Mouse (Mus musculus): ENCODE measurements around the gene Dmpk. TPM values are rescaled to one million over a fixed set of nuclear protein-coding genes. Genes with fewer than 3 reads are reported as not detected.

Gene Dmpk
- polyA plus RNA-seq (2012; fragmentation: generic; extraction: Trizol): 120 TPM
- long read RNA-seq, experiment 1, partial matches to known transcripts: 12 of 25 reads
- long read RNA-seq, experiment 1, other reads (novel, unspliced or antisense): 6 of 25 reads
- long read RNA-seq, experiment 2, transcript Dmpk-218 (15 exons, 2,850 nt): minor isoform, 6 of 255 reads
- long read RNA-seq, experiment 2, transcript Dmpk-201 (15 exons, 2,761 nt): major isoform, 54 of 255 reads
- long read RNA-seq, experiment 2, partial matches to known transcripts: 12 of 255 reads
- long read RNA-seq, experiment 2, other reads (novel, unspliced or antisense): 178 of 255 reads

GRCm38 (mm10) chr7:19083701-19084100 is at the start of gene Dmpk:
Gene Dmpk (plus strand): TSS chr7:19083849.
- H3K79me2 ChIP-seq (ENCODE audit: control insufficient read depth, insufficient read depth): peaks cover 49% of the 10 kb centered on the region
- peak within 1 kb of the TSS; percentile 88 for H3ac ChIP-seq (ENCODE audit: control insufficient read depth, insufficient read length, low read depth)
- H3K36me3 ChIP-seq (ENCODE audit: control insufficient read depth, insufficient read depth): peaks cover 41% of the 10 kb centered on the region
- peak within 1 kb of the TSS; percentile 37 for H3K4me3 ChIP-seq (ENCODE audit: insufficient read depth, poor library complexity, severe bottlenecking)
- no peaks in the 10 kb centered on the region for H3K27me3 ChIP-seq (ENCODE audit: control insufficient read depth, insufficient read depth, insufficient read length)
- TF ChIP-seq CEBPB (IDR thresholded peaks at IDR 0.05; ENCODE audit: low read depth) (no peak), CTCF (IDR thresholded peaks at IDR 0.05; ENCODE audit: control insufficient read depth, insufficient read depth, insufficient read length) (no peak), FOSL1 (IDR thresholded peaks at IDR 0.05; ENCODE audit: insufficient read depth, low read length, poor library complexity, severe bottlenecking) (no peak), MAX (IDR thresholded peaks at IDR 0.05) (no peak), MYOD1 (IDR thresholded peaks at IDR 0.05; ENCODE audit: control insufficient read depth, insufficient read length, low read depth) (no peak), MYOG (IDR thresholded peaks at IDR 0.05; ENCODE audit: control insufficient read depth, extremely low read depth, insufficient read length) (no peak), USF1 (IDR thresholded peaks at IDR 0.05; ENCODE audit: low read depth) (no peak)
- H3K79me3 ChIP-seq (ENCODE audit: low read depth): peaks cover 13% of the 10 kb centered on the region

GRCm38 (mm10) chr7:19044616-19045015 is 39.0 kb upstream of the Dmpk start:
- TF ChIP-seq CEBPB (IDR thresholded peaks at IDR 0.05; ENCODE audit: low read depth) (no peak), FOSL1 (IDR thresholded peaks at IDR 0.05; ENCODE audit: insufficient read depth, low read length, poor library complexity, severe bottlenecking) (no peak), CTCF (IDR thresholded peaks at IDR 0.05; ENCODE audit: control insufficient read depth, insufficient read depth, insufficient read length) (no peak), USF1 (IDR thresholded peaks at IDR 0.05; ENCODE audit: low read depth) (no peak), MYOD1 (IDR thresholded peaks at IDR 0.05; ENCODE audit: control insufficient read depth, insufficient read length, low read depth) (no peak), MAX (IDR thresholded peaks at IDR 0.05) (no peak), MYOG (IDR thresholded peaks at IDR 0.05; ENCODE audit: control insufficient read depth, extremely low read depth, insufficient read length) (no peak)
- no peaks in the 10 kb centered on the region for H3K79me3 ChIP-seq (ENCODE audit: low read depth)
- no peak overlapping the region for H3K4me3 ChIP-seq (ENCODE audit: insufficient read depth, poor library complexity, severe bottlenecking)
- H3K27me3 ChIP-seq (ENCODE audit: control insufficient read depth, insufficient read depth, insufficient read length): no peaks in the 10 kb centered on the region
- peaks cover 34% of the 10 kb centered on the region for H3K36me3 ChIP-seq (ENCODE audit: control insufficient read depth, insufficient read depth)
- no peak overlapping the region for H3ac ChIP-seq (ENCODE audit: control insufficient read depth, insufficient read length, low read depth)
- H3K79me2 ChIP-seq (ENCODE audit: control insufficient read depth, insufficient read depth): no peaks in the 10 kb centered on the region

GRCm38 (mm10) chr7:19046286-19047069 is 37.2 kb upstream of the Dmpk start:
- H3K79me2 ChIP-seq (ENCODE audit: control insufficient read depth, insufficient read depth): no peaks in the 10 kb centered on the region
- no peak overlapping the region for H3ac ChIP-seq (ENCODE audit: control insufficient read depth, insufficient read length, low read depth)
- no peaks in the 10 kb centered on the region for H3K79me3 ChIP-seq (ENCODE audit: low read depth)
- peaks cover 36% of the 10 kb centered on the region for H3K36me3 ChIP-seq (ENCODE audit: control insufficient read depth, insufficient read depth)
- no peak for TF ChIP-seq FOSL1 (IDR thresholded peaks at IDR 0.05; ENCODE audit: insufficient read depth, low read length, poor library complexity, severe bottlenecking)
- no peak for TF ChIP-seq MAX (IDR thresholded peaks at IDR 0.05)
- TF ChIP-seq CEBPB (IDR thresholded peaks at IDR 0.05; ENCODE audit: low read depth): no peak
- no peak for TF ChIP-seq USF1 (IDR thresholded peaks at IDR 0.05; ENCODE audit: low read depth)
- no peaks in the 10 kb centered on the region for H3K27me3 ChIP-seq (ENCODE audit: control insufficient read depth, insufficient read depth, insufficient read length)
- H3K4me3 ChIP-seq (ENCODE audit: insufficient read depth, poor library complexity, severe bottlenecking): no peak overlapping the region

GRCm38 (mm10) chr7:19048006-19048527 is 35.6 kb upstream of the Dmpk start:
- Histone ChIP-seq H3K27me3 (ENCODE audit: control insufficient read depth, insufficient read depth, insufficient read length) (no peaks in the 10 kb centered on the region), H3ac (ENCODE audit: control insufficient read depth, insufficient read length, low read depth) (no peak overlapping the region), H3K79me2 (ENCODE audit: control insufficient read depth, insufficient read depth) (no peaks in the 10 kb centered on the region), H3K79me3 (ENCODE audit: low read depth) (no peaks in the 10 kb centered on the region), H3K4me3 (ENCODE audit: insufficient read depth, poor library complexity, severe bottlenecking) (no peak overlapping the region), H3K36me3 (ENCODE audit: control insufficient read depth, insufficient read depth) (peaks cover 31% of the 10 kb centered on the region)
- TF ChIP-seq MAX (IDR thresholded peaks at IDR 0.05): no peak
- no peak for TF ChIP-seq CTCF (IDR thresholded peaks at IDR 0.05; ENCODE audit: control insufficient read depth, insufficient read depth, insufficient read length)
- TF ChIP-seq FOSL1 (IDR thresholded peaks at IDR 0.05; ENCODE audit: insufficient read depth, low read length, poor library complexity, severe bottlenecking): no peak
- no peak for TF ChIP-seq USF1 (IDR thresholded peaks at IDR 0.05; ENCODE audit: low read depth)
- TF ChIP-seq MYOG (IDR thresholded peaks at IDR 0.05; ENCODE audit: control insufficient read depth, extremely low read depth, insufficient read length): no peak
- no peak for TF ChIP-seq CEBPB (IDR thresholded peaks at IDR 0.05; ENCODE audit: low read depth)
- no peak for TF ChIP-seq MYOD1 (IDR thresholded peaks at IDR 0.05; ENCODE audit: control insufficient read depth, insufficient read length, low read depth)

GRCm38 (mm10) chr7:19049252-19049651 is 34.4 kb upstream of the Dmpk start:
- H3K36me3 ChIP-seq (ENCODE audit: control insufficient read depth, insufficient read depth): peaks cover 26% of the 10 kb centered on the region

More at GRCm38 (mm10) chr7:19049252-19049651, 34.4 kb upstream of the Dmpk start:
- no peaks in the 10 kb centered on the region for H3K79me2 ChIP-seq (ENCODE audit: control insufficient read depth, insufficient read depth)
- no peak overlapping the region for H3ac ChIP-seq (ENCODE audit: control insufficient read depth, insufficient read length, low read depth)
- TF ChIP-seq CEBPB (IDR thresholded peaks at IDR 0.05; ENCODE audit: low read depth): no peak
- no peak for TF ChIP-seq MYOG (IDR thresholded peaks at IDR 0.05; ENCODE audit: control insufficient read depth, extremely low read depth, insufficient read length)
- TF ChIP-seq FOSL1 (IDR thresholded peaks at IDR 0.05; ENCODE audit: insufficient read depth, low read length, poor library complexity, severe bottlenecking): no peak
- TF ChIP-seq MAX (IDR thresholded peaks at IDR 0.05): no peak
- no peak for TF ChIP-seq USF1 (IDR thresholded peaks at IDR 0.05; ENCODE audit: low read depth)
- TF ChIP-seq CTCF (IDR thresholded peaks at IDR 0.05; ENCODE audit: control insufficient read depth, insufficient read depth, insufficient read length): no peak
- TF ChIP-seq MYOD1 (IDR thresholded peaks at IDR 0.05; ENCODE audit: control insufficient read depth, insufficient read length, low read depth): no peak
- no peak overlapping the region for H3K4me3 ChIP-seq (ENCODE audit: insufficient read depth, poor library complexity, severe bottlenecking)
- no peaks in the 10 kb centered on the region for H3K79me3 ChIP-seq (ENCODE audit: low read depth)
- H3K27me3 ChIP-seq (ENCODE audit: control insufficient read depth, insufficient read depth, insufficient read length): no peaks in the 10 kb centered on the region

All from C2C12 (cell line).